ENCODE assay signal across 9 mouse cellular contexts in genomic region chr9:42688143-42688542, GRCm38 (mm10).
A peak's percentile ranks its signal among the peaks of the same experiment; 100 is the strongest.
DNase-seq lines count a peak whose midpoint lies in the region; ATAC-seq and TF ChIP-seq lines count a peak whose summit lies in the region.
"Had no signal": no experiment of that assay in that cellular context is flagged by ENCODE, and none has a peak within 500 bp of the region (broad histone marks: within the 10 kb centered on the region; RNA-seq: fewer than 3 reads in every experiment).

No protein-coding gene starts in this region.

- no peak overlapping the region for H3K4me2 ChIP-seq in forebrain, postnatal 0 days (ENCODE audit: low read depth)
- no peak overlapping the region for H3K4me2 ChIP-seq in forebrain, embryonic 12.5 days
- H3K4me2 ChIP-seq: liver, embryonic 15.5 days had no signal

- no peaks in the 10 kb centered on the region for H3K27me3 ChIP-seq in forebrain, postnatal 0 days (ENCODE audit: insufficient read depth, low read length)
- no peaks in the 10 kb centered on the region for H3K27me3 ChIP-seq in forebrain, embryonic 12.5 days
- H3K27me3 ChIP-seq: liver, embryonic 15.5 days had no signal

- no peaks in the 10 kb centered on the region for H3K36me3 ChIP-seq in forebrain, postnatal 0 days (ENCODE audit: insufficient read depth)
- no peaks in the 10 kb centered on the region for H3K36me3 ChIP-seq in forebrain, embryonic 12.5 days (replicated peaks)
- H3K36me3 ChIP-seq: liver, embryonic 15.5 days had no signal

- TF ChIP-seq CTCF in forebrain, postnatal 0 days (IDR thresholded peaks at IDR 0.05; ENCODE audit: low read depth): peak; percentile 80

- ATAC-seq in forebrain, postnatal 0 days: no peak
- ATAC-seq in forebrain, embryonic 12.5 days (ENCODE audit: low FRiP score): no peak
- peak; percentile 56 for ATAC-seq in granulocyte monocyte progenitor cell, adult 5-6 weeks (replicated peaks; ENCODE audit: poor library complexity, severe bottlenecking)

- no peak overlapping the region for H3K9ac ChIP-seq in forebrain, postnatal 0 days
- no peak overlapping the region for H3K9ac ChIP-seq in forebrain, embryonic 12.5 days
- H3K9ac ChIP-seq: liver, embryonic 15.5 days had no signal

- H3K4me3 ChIP-seq in forebrain, postnatal 0 days (ENCODE audit: low read depth, low read length): no peak overlapping the region
- H3K4me3 ChIP-seq in forebrain, embryonic 12.5 days (replicated peaks): no peak overlapping the region
- H3K4me3 ChIP-seq: liver, embryonic 15.5 days had no signal

- no peaks in the 10 kb centered on the region for H3K4me1 ChIP-seq in forebrain, postnatal 0 days (ENCODE audit: insufficient read depth)
- H3K4me1 ChIP-seq in forebrain, embryonic 12.5 days: 0 out of 2 replicates have a peak, but pooled peaks cover 3% of the 10 kb centered on the region
- H3K4me1 ChIP-seq: liver, embryonic 15.5 days had no signal

- no peak overlapping the region for H3K27ac ChIP-seq in forebrain, postnatal 0 days (ENCODE audit: low read depth, low read length)
- no peak overlapping the region for H3K27ac ChIP-seq in forebrain, embryonic 12.5 days
- H3K27ac ChIP-seq: liver, embryonic 15.5 days had no signal

- no peaks in the 10 kb centered on the region for H3K9me3 ChIP-seq in forebrain, postnatal 0 days (ENCODE audit: low read length)
- H3K9me3 ChIP-seq in forebrain, embryonic 12.5 days: no peaks in the 10 kb centered on the region
- H3K9me3 ChIP-seq: liver, embryonic 15.5 days had no signal

- WGBS in forebrain, postnatal 0 days: 31% methylated on average over 4 of the region's 4 CpGs
- WGBS in forebrain, embryonic 12.5 days: 32% methylated on average over 4 of the region's 4 CpGs

- DNase-seq in forebrain, postnatal 0 days: peak; percentile 58
- DNase-seq in NIH3T3 (ENCODE audit: low read depth): peak; percentile 30
- DNase-seq in cerebellum, adult 9-11 months: peak; percentile 17
- DNase-seq in left cerebral cortex, adult 8-10 months (ENCODE audit: low spot score in 2 of 2): peak; percentile 22 to 63
- DNase-seq in ovary, adult 18-20 months (ENCODE audit: low spot score): peak; percentile 4
- peak; percentile 63 for DNase-seq in thymus, postnatal 14 days

Comparison
In these comparisons a context has a peak if more than half of its experiments do, and no peak if none do; other contexts are left out.
1. DNase-seq: peak in every context shown above with its lines; median percentile 63 in thymus, postnatal 14 days; 58 in forebrain, postnatal 0 days; 42 in left cerebral cortex, adult 8-10 months; 30 in NIH3T3; 17 in cerebellum, adult 9-11 months; 4 in ovary, adult 18-20 months.